Mouse (Mus musculus): Measurements from ENCODE around the gene Gm5565.

- TF ChIP-seq EP300 (IDR thresholded peaks at IDR 0.05; ENCODE audit: insufficient read depth, low read depth, low read length) (no peak), CTCF (IDR thresholded peaks at IDR 0.05) (no peak)
Observed at GRCm38 (mm10) chr5:146190501-146191269, 30.3 kb upstream of the Gm5565 start.
